10 mouse cellular contexts compared by ENCODE assay signal in genomic region chr11:54056132-54056531, GRCm38 (mm10). TPM values are rescaled to one million over a fixed set of nuclear protein-coding genes. Genes with fewer than 3 reads are reported as not detected.
DNase-seq lines count a peak whose midpoint lies in the region; ATAC-seq and TF ChIP-seq lines count a peak whose summit lies in the region.
"Had no signal": no experiment of that assay in that cellular context is flagged by ENCODE, and none has a peak within 500 bp of the region (broad histone marks: within the 10 kb centered on the region; RNA-seq: fewer than 3 reads in every experiment).

No protein-coding gene starts in this region.

- H3K27ac ChIP-seq in kidney, adult 2 months (ENCODE audit: insufficient read depth, low read depth, low read length), result no peak overlapping the region
- H3K27ac ChIP-seq in kidney, embryonic 14.5 days (ENCODE audit: low read depth, low read length), result no peak overlapping the region
- H3K27ac ChIP-seq: heart, embryonic 15.5 days; liver, embryonic 13.5 days had no signal

- no peaks in the 10 kb centered on the region for H3K9me3 ChIP-seq in kidney, embryonic 14.5 days (ENCODE audit: control insufficient read depth, low read length)
- H3K9me3 ChIP-seq: heart, embryonic 15.5 days; liver, embryonic 13.5 days had no signal

- no peak overlapping the region for H3K4me3 ChIP-seq in kidney, adult 2 months (ENCODE audit: insufficient read depth, low read depth, low read length)
- H3K4me3 ChIP-seq in kidney, embryonic 14.5 days (ENCODE audit: low read length), result no peak overlapping the region
- H3K4me3 ChIP-seq: heart, embryonic 15.5 days; liver, embryonic 13.5 days had no signal

- DNase-seq in kidney, adult 2 months, result peak; percentile 83
- peak; percentile 34 for DNase-seq in NIH3T3 (ENCODE audit: low read depth)
- peak; percentile 74 for DNase-seq in cerebellum, adult 9-11 months
- DNase-seq in kidney, postnatal 14 days, result peak; percentile 40
- DNase-seq in right cerebral cortex, postnatal 25 days, result no peak
- no peak for DNase-seq in gastrocnemius, adult 18-20 months (ENCODE audit: low spot score)
- DNase-seq: liver, embryonic 13.5 days had no signal

- no peak overlapping the region for H3K9ac ChIP-seq in kidney, embryonic 14.5 days (ENCODE audit: low read depth, low read length)
- H3K9ac ChIP-seq: heart, embryonic 15.5 days; liver, embryonic 13.5 days had no signal

- H3K4me1 ChIP-seq in kidney, adult 2 months (ENCODE audit: control insufficient read depth, insufficient read depth, low read length), result no peaks in the 10 kb centered on the region; the same call in 1 of the 2 replicates
- H3K4me1 ChIP-seq in kidney, embryonic 14.5 days (ENCODE audit: control insufficient read depth, insufficient read depth, low read length), result peaks cover 28% of the 10 kb centered on the region

- 56% methylated on average over 8 of the region's 8 CpGs for WGBS in kidney, adult 2 months
- WGBS in kidney, embryonic 14.5 days, result 57% methylated on average over 8 of the region's 8 CpGs

- no peak for TF ChIP-seq POLR2A in kidney, adult 2 months (IDR thresholded peaks at IDR 0.05; ENCODE audit: low read depth, low read length)

- no peaks in the 10 kb centered on the region for H3K27me3 ChIP-seq in kidney, adult 2 months (replicated peaks; ENCODE audit: control insufficient read depth, insufficient read depth, low read length)
- no peaks in the 10 kb centered on the region for H3K27me3 ChIP-seq in kidney, embryonic 14.5 days (ENCODE audit: control insufficient read depth, insufficient read depth, low read length)
- H3K27me3 ChIP-seq: liver, embryonic 13.5 days had no signal

- no peak for ATAC-seq in kidney, embryonic 14.5 days (ENCODE audit: low FRiP score, low TSS enrichment)

- H3K4me2 ChIP-seq in kidney, embryonic 14.5 days (replicated peaks; ENCODE audit: low read depth, low read length), result no peak overlapping the region
- H3K4me2 ChIP-seq: heart, embryonic 15.5 days; liver, embryonic 13.5 days had no signal

- no peaks in the 10 kb centered on the region for H3K36me3 ChIP-seq in kidney, adult 2 months (ENCODE audit: control insufficient read depth, insufficient read depth, low read length)
- peaks cover 12% of the 10 kb centered on the region; the same call in 1 of the 2 replicates for H3K36me3 ChIP-seq in kidney, embryonic 14.5 days (ENCODE audit: control insufficient read depth, insufficient read depth, low read length)
- H3K36me3 ChIP-seq: heart, embryonic 15.5 days; liver, embryonic 13.5 days had no signal

- TF ChIP-seq CTCF in kidney, adult 2 months (conservative IDR thresholded peaks at IDR 0.05; ENCODE audit: insufficient read depth, insufficient read length, low read depth, low read length), result peak; percentile 63

RNA-seq across cellular contexts. Expression of gene Pdlim4, which starts 12.7 kb away (rescaled TPM):
- polyA plus RNA-seq in kidney, adult 2 months (2012; rRNA removed), result 13.0 and 15.2 TPM in 2 replicates
- polyA plus RNA-seq in kidney, embryonic 14.5 days (2014; fragmentation: Nextera tagmentation; extraction: Ambion mirVana), result 52.1 and 54.6 TPM in 2 replicates
- 1 to 10 TPM; 5.1 to 5.6 TPM for total RNA-seq in gastrocnemius, adult 18-20 months (2021)

RNA-seq across cellular contexts. Expression of gene Slc22a4, which starts 28.2 kb away (rescaled TPM):
- polyA plus RNA-seq in kidney, adult 2 months (2012; rRNA removed), result 46.7 and 56.8 TPM in 2 replicates
- polyA plus RNA-seq in kidney, embryonic 14.5 days (2014; fragmentation: Nextera tagmentation; extraction: Ambion mirVana), result 0.99 and 1.4 TPM in 2 replicates
- total RNA-seq in gastrocnemius, adult 18-20 months (2021), result 1 to 10 TPM; 2.9 to 3.1 TPM

RNA-seq across cellular contexts. Expression of gene P4ha2, which starts 43.8 kb away (rescaled TPM):
- 17.9 and 23.4 TPM in 2 replicates for polyA plus RNA-seq in kidney, adult 2 months (2012; rRNA removed)
- polyA plus RNA-seq in kidney, embryonic 14.5 days (2014; fragmentation: Nextera tagmentation; extraction: Ambion mirVana), result 19.3 and 25.1 TPM in 2 replicates
- 10 to 100 TPM; 31.9 to 38.1 TPM for total RNA-seq in gastrocnemius, adult 18-20 months (2021)
- total RNA-seq: neutrophil, adult 5-6 weeks had no signal

Comparison
In these comparisons a context has a peak if more than half of its experiments do, and no peak if none do; other contexts are left out.
1. RNA of gene Slc22a4, which starts 28.2 kb away (polyA plus RNA-seq): 46.7 to 56.8 TPM in kidney, adult 2 months; 0.99 to 1.4 TPM in kidney, embryonic 14.5 days; every median in the first group is over 10 times any median in the second.
2. DNase-seq: peak in kidney, adult 2 months (single experiment), NIH3T3 (single experiment), cerebellum, adult 9-11 months (single experiment) and kidney, postnatal 14 days (single experiment); none in right cerebral cortex, postnatal 25 days (single experiment) and gastrocnemius, adult 18-20 months (single experiment).